Mouse (Mus musculus) midbrain, embryonic 13.5 days (tissue): ENCODE results near the gene Eps8l3. TPM values are rescaled to one million over a fixed set of nuclear protein-coding genes. Genes with fewer than 3 reads are reported as not detected.
A peak's percentile ranks its signal among the peaks of the same experiment; 100 is the strongest.

ENCODE experiments used
- ATAC-seq: fragments of 200-750 bp; cut with Nextera tagmentation; 2 replicates; pipeline ENCODE4 v1.8.0; 2017; ENCODE audit warnings: mild to moderate bottlenecking, moderate TSS enrichment, moderate library complexity
- H3K27ac ChIP-seq: fragments of 300-500 bp; sonication (generic); 2 replicates; pipeline ENCODE4 v1.5.1; 2015; ENCODE audit warnings: inconsistent platforms, mild to moderate bottlenecking, moderate library complexity
- H3K27me3 ChIP-seq: fragments of 300-500 bp; sonication (generic); 2 replicates; pipeline ENCODE4 v1.6.1; 2015; ENCODE audit warnings: mild to moderate bottlenecking, inconsistent platforms
- H3K36me3 ChIP-seq: fragments of 300-500 bp; sonication (generic); 2 replicates; pipeline ENCODE4 v1.6.1; 2015; ENCODE audit warnings: mild to moderate bottlenecking, inconsistent platforms
- H3K4me1 ChIP-seq: fragments of 300-500 bp; sonication (generic); replicated peaks from 2 replicates; pipeline ENCODE4 v1.6.1; 2015; ENCODE audit warnings: inconsistent platforms
- H3K4me2 ChIP-seq: fragments of 300-500 bp; sonication (generic); replicated peaks from 2 replicates; pipeline ENCODE4 v1.6.1; 2015; ENCODE audit warnings: moderate library complexity, mild to moderate bottlenecking, inconsistent platforms
- H3K4me3 ChIP-seq: fragments of 300-500 bp; sonication (generic); replicated peaks from 2 replicates; pipeline ENCODE4 v1.5.1; 2015; ENCODE audit warnings: mild to moderate bottlenecking, inconsistent platforms
- H3K9ac ChIP-seq: fragments of 300-500 bp; sonication (generic); replicated peaks from 2 replicates; pipeline ENCODE4 v1.6.1; 2015; ENCODE audit warnings: mild to moderate bottlenecking, inconsistent platforms
- H3K9me3 ChIP-seq: fragments of 300-500 bp; sonication (generic); 2 replicates; pipeline ENCODE4 v1.6.1; 2016; ENCODE audit warnings: mild to moderate bottlenecking, inconsistent platforms
- WGBS: fragments of 180-500 bp; shearing (Covaris S2); methylation state at CpG from one replicate; pipeline ENCODE4 v1.1.7; 2015; 5-methylcytosine and 5-hydroxymethylcytosine counted together
- polyA plus RNA-seq: library from polyadenylated mRNA; unstranded; fragments of >200 nt; fragmentation: Nextera tagmentation; extraction: Ambion mirVana; gene quantifications from 2 replicates; pipeline ENCODE4 v1.2.1, GENCODE M21; 2015

The Eps8l3 gene
- polyA plus RNA-seq, 1 experiment from 2014 or later: not detected

GRCm38 (mm10) chr3:107917783-107918408, 40.9 kb downstream of the Eps8l3 start:
- ATAC-seq: peak; percentile 72
- Histone ChIP-seq H3K27me3 (no peaks in the 10 kb centered on the region), H3K27ac (no peak overlapping the region), H3K4me3 (no peak overlapping the region), H3K9ac (no peak overlapping the region), H3K4me2 (no peak overlapping the region), H3K36me3 (no peaks in the 10 kb centered on the region), H3K4me1 (no peaks in the 10 kb centered on the region), H3K9me3 (no peaks in the 10 kb centered on the region)
- WGBS: 60% methylated on average over 7 of the region's 7 CpGs

- Histone ChIP-seq H3K9me3 (no peaks in the 10 kb centered on the region), H3K4me1 (no peaks in the 10 kb centered on the region), H3K4me2 (no peak overlapping the region), H3K27me3 (no peaks in the 10 kb centered on the region), H3K4me3 (no peak overlapping the region), H3K36me3 (no peaks in the 10 kb centered on the region), H3K9ac (no peak overlapping the region), H3K27ac (no peak overlapping the region)
- 91% methylated on average over 5 of the region's 5 CpGs for WGBS
- no peak for ATAC-seq
Measured at GRCm38 (mm10) chr3:107920348-107920747, 43.3 kb downstream of the Eps8l3 start.

- Histone ChIP-seq H3K4me1 (peaks cover 16% of the 10 kb centered on the region), H3K27ac (no peak overlapping the region), H3K9ac (no peak overlapping the region), H3K27me3 (no peaks in the 10 kb centered on the region), H3K4me2 (no peak overlapping the region), H3K9me3 (no peaks in the 10 kb centered on the region), H3K4me3 (no peak overlapping the region), H3K36me3 (no peaks in the 10 kb centered on the region)
- ATAC-seq: no peak
- 90% methylated on average over 3 of the region's 3 CpGs for WGBS
Measured at GRCm38 (mm10) chr3:107925335-107925734, 48.3 kb downstream of the Eps8l3 start.

- 66% methylated on average over 3 of the region's 3 CpGs for WGBS
- H3K36me3 ChIP-seq: no peaks in the 10 kb centered on the region
- no peak overlapping the region for H3K4me2 ChIP-seq
- no peak overlapping the region for H3K9ac ChIP-seq
- no peaks in the 10 kb centered on the region for H3K9me3 ChIP-seq
- no peak for ATAC-seq
- no peak overlapping the region for H3K27ac ChIP-seq
- H3K4me3 ChIP-seq: no peak overlapping the region
- H3K27me3 ChIP-seq: no peaks in the 10 kb centered on the region
- peaks cover 31% of the 10 kb centered on the region for H3K4me1 ChIP-seq
Measured at GRCm38 (mm10) chr3:107927841-107928240, 50.8 kb downstream of the Eps8l3 start.

GRCm38 (mm10) chr3:107928691-107929090, 51.7 kb downstream of the Eps8l3 start:
- H3K36me3 ChIP-seq: no peaks in the 10 kb centered on the region
- no peak overlapping the region for H3K4me3 ChIP-seq
- no peak overlapping the region for H3K4me2 ChIP-seq
- no peak for ATAC-seq
- H3K9ac ChIP-seq: no peak overlapping the region
- peaks cover 31% of the 10 kb centered on the region for H3K4me1 ChIP-seq
- H3K27ac ChIP-seq: no peak overlapping the region
- H3K27me3 ChIP-seq: no peaks in the 10 kb centered on the region
- 89% methylated on average over 11 of the region's 11 CpGs for WGBS
- H3K9me3 ChIP-seq: no peaks in the 10 kb centered on the region

GRCm38 (mm10) chr3:107929243-107929642, 52.2 kb downstream of the Eps8l3 start:
- H3K27ac ChIP-seq: no peak overlapping the region
- 85% methylated on average over 4 of the region's 4 CpGs for WGBS
- H3K9me3 ChIP-seq: no peaks in the 10 kb centered on the region
- no peaks in the 10 kb centered on the region for H3K36me3 ChIP-seq
- H3K9ac ChIP-seq: no peak overlapping the region
- H3K4me2 ChIP-seq: no peak overlapping the region
- no peak overlapping the region for H3K4me3 ChIP-seq
- peaks cover 31% of the 10 kb centered on the region for H3K4me1 ChIP-seq
- no peak for ATAC-seq
- H3K27me3 ChIP-seq: no peaks in the 10 kb centered on the region

- WGBS: 91% methylated on average over 4 of the region's 4 CpGs
- H3K9me3 ChIP-seq: no peaks in the 10 kb centered on the region
- peaks cover 31% of the 10 kb centered on the region for H3K4me1 ChIP-seq
- H3K4me2 ChIP-seq: no peak overlapping the region
- H3K36me3 ChIP-seq: no peaks in the 10 kb centered on the region
- no peak overlapping the region for H3K27ac ChIP-seq
- H3K4me3 ChIP-seq: no peak overlapping the region
- no peak for ATAC-seq
- no peak overlapping the region for H3K9ac ChIP-seq
- H3K27me3 ChIP-seq: no peaks in the 10 kb centered on the region
Measured at GRCm38 (mm10) chr3:107929731-107930130, 52.7 kb downstream of the Eps8l3 start.

GRCm38 (mm10) chr3:107931134-107931533, 54.1 kb downstream of the Eps8l3 start:
- no peak for ATAC-seq
- H3K27ac ChIP-seq: peak overlapping the region; percentile 86
- H3K4me3 ChIP-seq: peak overlapping the region; percentile 28
- WGBS: 53% methylated on average over 2 of the region's 2 CpGs
- peak overlapping the region; percentile 40 for H3K9ac ChIP-seq
- H3K36me3 ChIP-seq: no peaks in the 10 kb centered on the region
- H3K4me2 ChIP-seq: peak overlapping the region; percentile 48
- H3K9me3 ChIP-seq: no peaks in the 10 kb centered on the region
- peaks cover 31% of the 10 kb centered on the region for H3K4me1 ChIP-seq
- no peaks in the 10 kb centered on the region for H3K27me3 ChIP-seq

GRCm38 (mm10) chr3:107931670-107932069, 54.6 kb downstream of the Eps8l3 start, which contains the start of gene Gstm7:
Gstm7 (minus strand) TSS chr3:107931817.
- Histone ChIP-seq H3K27ac (peak within 1 kb of the TSS; percentile 86), H3K4me2 (peak within 1 kb of the TSS; percentile 48), H3K9ac (peak within 1 kb of the TSS; percentile 40), H3K36me3 (no peaks in the 10 kb centered on the region), H3K27me3 (no peaks in the 10 kb centered on the region), H3K4me3 (peak within 1 kb of the TSS; percentile 28), H3K4me1 (peaks cover 31% of the 10 kb centered on the region), H3K9me3 (no peaks in the 10 kb centered on the region)
- WGBS: under 1% methylated on average over 10 of the region's 10 CpGs
- ATAC-seq: peak; percentile 99

- Histone ChIP-seq H3K4me3 (no peak overlapping the region), H3K27ac (no peak overlapping the region; the same call in 1 of the 2 replicates), H3K27me3 (no peaks in the 10 kb centered on the region), H3K9ac (no peak overlapping the region), H3K4me1 (peaks cover 31% of the 10 kb centered on the region), H3K9me3 (no peaks in the 10 kb centered on the region), H3K36me3 (no peaks in the 10 kb centered on the region), H3K4me2 (no peak overlapping the region)
- 81% methylated on average over 6 of the region's 6 CpGs for WGBS
- ATAC-seq: peak; percentile 10; the same call in 1 of the 2 replicates
Measured at GRCm38 (mm10) chr3:107932128-107932527, 55.1 kb downstream of the Eps8l3 start.

- Histone ChIP-seq H3K9me3 (no peaks in the 10 kb centered on the region), H3K4me3 (no peak overlapping the region), H3K27me3 (no peaks in the 10 kb centered on the region), H3K4me1 (peaks cover 25% of the 10 kb centered on the region), H3K4me2 (no peak overlapping the region), H3K36me3 (no peaks in the 10 kb centered on the region), H3K9ac (no peak overlapping the region), H3K27ac (no peak overlapping the region)
- no peak for ATAC-seq
- 94% methylated on average over 3 of the region's 3 CpGs for WGBS
Measured at GRCm38 (mm10) chr3:107935268-107935667, 58.2 kb downstream of the Eps8l3 start.

- no peak overlapping the region for H3K9ac ChIP-seq
- peaks cover 18% of the 10 kb centered on the region for H3K4me1 ChIP-seq
- H3K4me3 ChIP-seq: no peak overlapping the region
- no peaks in the 10 kb centered on the region for H3K27me3 ChIP-seq
- H3K27ac ChIP-seq: no peak overlapping the region
- no peak overlapping the region for H3K4me2 ChIP-seq
- WGBS: 74% methylated on average over 3 of the region's 3 CpGs
- H3K36me3 ChIP-seq: no peaks in the 10 kb centered on the region
- no peaks in the 10 kb centered on the region for H3K9me3 ChIP-seq
- ATAC-seq: no peak
Measured at GRCm38 (mm10) chr3:107935888-107936287, 58.9 kb downstream of the Eps8l3 start.

GRCm38 (mm10) chr3:107939403-107939802, 62.4 kb downstream of the Eps8l3 start:
- Histone ChIP-seq H3K4me1 (peaks cover 23% of the 10 kb centered on the region), H3K4me2 (no peak overlapping the region), H3K27me3 (no peaks in the 10 kb centered on the region), H3K27ac (no peak overlapping the region), H3K36me3 (no peaks in the 10 kb centered on the region), H3K9ac (no peak overlapping the region), H3K4me3 (no peak overlapping the region), H3K9me3 (no peaks in the 10 kb centered on the region)
- no peak for ATAC-seq
- 39% methylated on average over 3 of the region's 3 CpGs for WGBS
